Mouse (Mus musculus) ES-E14 (cell line): ENCODE results near the gene Borcs6.

ENCODE experiments used
- CHD2 ChIP-seq: IDR thresholded peaks from 2 replicates; pipeline ENCODE4 v1.6.1; 2014; ENCODE audit warnings: mild to moderate bottlenecking, low read depth, low read length, inconsistent platforms
- HCFC1 ChIP-seq: IDR thresholded peaks from 2 replicates; pipeline ENCODE4 v1.6.1; 2012; ENCODE audit warnings: low read length, inconsistent platforms, borderline replicate concordance; ENCODE audit not compliant: insufficient read depth
- ZC3H11A ChIP-seq: IDR thresholded peaks from 2 replicates; pipeline ENCODE4 v1.6.1; 2012; ENCODE audit warnings: low read depth, mild to moderate bottlenecking, inconsistent platforms, low read length, borderline replicate concordance
- ZNF384 ChIP-seq: IDR thresholded peaks from 2 replicates; pipeline ENCODE4 v1.6.1; 2012; ENCODE audit warnings: low read depth, low read length, inconsistent platforms

- TF ChIP-seq ZC3H11A, result no peak
- no peak for TF ChIP-seq ZNF384
- TF ChIP-seq CHD2, result no peak
- TF ChIP-seq HCFC1, result no peak
Observed at GRCm38 (mm10) chr11:69067601-69068000, 8.1 kb downstream of the Borcs6 start.
